Mouse (Mus musculus) spleen, adult 10 weeks (tissue): ENCODE results near the gene Mesp2. TPM values are rescaled to one million over a fixed set of nuclear protein-coding genes. Genes with fewer than 3 reads are reported as not detected.

Experiments
- polyA plus RNA-seq: library from polyadenylated mRNA; stranded (reverse); fragments of 350-450 nt; fragmentation: Illumina TruSeq; extraction: RNeasy Lipid Tissue Mini Kit (QIAGEN cat#74804); gene quantifications from one replicate; pipeline ENCODE4 v1.2.3, GENCODE M21; 2015; ENCODE audit warnings: low replicate concordance; ENCODE audit not compliant: insufficient read depth

Gene Mesp2
- not detected for polyA plus RNA-seq

GRCm38 (mm10) chr7:79810611-79811506 is at the start of gene Mesp2:
Gene Mesp2 (plus strand): TSS chr7:79810727.

GRCm38 (mm10) chr7:79793688-79794087 is 16.8 kb upstream of the Mesp2 start, which contains the start of gene Mesp1:
Gene Mesp1 (minus strand): TSS chr7:79793788.

GRCm38 (mm10) chr7:79860811-79861210 is 50.3 kb downstream of the Mesp2 start, which contains the start of gene Anpep:
Gene Anpep (minus strand): TSS chr7:79861059.

Other genes with a start within 250 kb of the Mesp2 start
- gene Rhcg, start 193.1 kb upstream of the Mesp2 start, polyA plus RNA-seq: not detected
- gene Ticrr, start 150.5 kb upstream of the Mesp2 start, polyA plus RNA-seq: 3.0 TPM
- gene Kif7, start 95.0 kb upstream of the Mesp2 start, polyA plus RNA-seq: 0.47 TPM
- 0.76 TPM for gene Plin1, start 77.8 kb upstream of the Mesp2 start, polyA plus RNA-seq
- 3.9 TPM for gene Pex11a, start 67.6 kb upstream of the Mesp2 start, polyA plus RNA-seq
- gene Wdr93, start 67.6 kb upstream of the Mesp2 start, polyA plus RNA-seq: not detected
- not detected for gene Mesp1, start 16.9 kb upstream of the Mesp2 start, polyA plus RNA-seq
- 33.3 TPM for gene Anpep, start 50.3 kb downstream of the Mesp2 start, polyA plus RNA-seq
- 21.9 TPM for gene Ap3s2, start 109.9 kb downstream of the Mesp2 start, polyA plus RNA-seq
- 9.6 TPM for gene Arpin, start 124.6 kb downstream of the Mesp2 start, polyA plus RNA-seq
- gene Zfp710, start 214.1 kb downstream of the Mesp2 start, polyA plus RNA-seq: 13.0 TPM